Mouse (Mus musculus): Measurements from ENCODE around the gene Mvb12b. TPM values are rescaled to one million over a fixed set of nuclear protein-coding genes. Genes with fewer than 3 reads are reported as not detected.
A peak's percentile ranks its signal among the peaks of the same experiment; 100 is the strongest.

Mvb12b gene
- polyA plus RNA-seq, 1 experiment from 2014 or later, result 17.7 TPM

DNA sequence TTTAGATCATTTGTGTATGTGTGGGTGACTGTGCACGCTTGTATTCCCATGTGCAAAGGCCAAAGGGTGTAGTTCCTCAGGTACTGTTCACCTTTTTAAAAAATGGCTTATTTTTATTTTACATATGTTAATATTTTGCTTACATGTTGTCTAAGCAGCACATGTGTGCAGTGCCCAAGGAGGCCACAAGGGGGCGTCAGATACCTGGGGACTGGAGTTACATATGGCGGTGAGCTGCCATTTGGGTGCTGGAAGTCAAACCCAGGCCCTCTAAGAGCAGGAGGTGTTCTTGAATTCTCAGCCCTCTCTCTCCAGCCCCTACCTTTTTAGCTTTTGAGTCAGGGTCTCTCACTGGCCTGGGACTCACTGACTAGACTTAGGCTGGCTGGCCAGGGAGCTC, 188.8 kb downstream of the Mvb12b start:
- WGBS, result 54% methylated on average over 3 of the region's 3 CpGs
- DNase-seq (ENCODE audit: low spot score) (no peak), ATAC-seq (replicated peaks; ENCODE audit: low FRiP score) (no peak)
- Histone ChIP-seq H3K9ac (ENCODE audit: low read depth, low read length) (no peak overlapping the region), H3K27ac (ENCODE audit: low read depth, low read length) (no peak overlapping the region), H3K4me1 (replicated peaks; ENCODE audit: control insufficient read depth, insufficient read depth, low read length) (no peaks in the 10 kb centered on the region), H3K4me2 (no peak overlapping the region), H3K9me3 (ENCODE audit: control insufficient read depth, low read length) (no peaks in the 10 kb centered on the region), H3K27me3 (replicated peaks; ENCODE audit: control insufficient read depth, insufficient read depth, low read length) (peaks cover 10% of the 10 kb centered on the region), H3K4me3 (ENCODE audit: low read depth, low read length) (no peak overlapping the region), H3K36me3 (ENCODE audit: control insufficient read depth, insufficient read depth, low read length) (no peaks in the 10 kb centered on the region)

DNA sequence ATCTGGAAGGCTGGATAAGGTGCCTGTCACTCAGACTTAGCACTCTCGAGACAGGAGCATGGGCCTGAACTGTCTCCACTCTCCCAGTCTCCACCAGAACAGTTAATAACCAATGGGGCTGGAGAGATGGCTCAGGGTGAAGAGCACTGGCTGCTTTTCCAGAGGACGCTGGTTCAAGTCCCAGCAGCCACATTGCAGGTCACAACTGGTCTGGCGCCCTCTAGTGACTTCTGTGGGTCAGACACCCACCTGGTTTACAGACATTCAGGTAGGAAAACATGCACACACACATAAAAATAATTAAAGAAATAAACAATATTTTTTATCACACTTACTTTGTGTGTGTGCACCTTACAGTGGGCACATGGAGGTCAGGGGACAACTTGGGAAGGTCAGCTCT, 191.3 kb downstream of the Mvb12b start:
- H3K27me3 ChIP-seq (replicated peaks; ENCODE audit: control insufficient read depth, insufficient read depth, low read length), result peaks cover 10% of the 10 kb centered on the region
- WGBS, result 64% methylated on average over 3 of the region's 3 CpGs
- no peaks in the 10 kb centered on the region for H3K4me1 ChIP-seq (replicated peaks; ENCODE audit: control insufficient read depth, insufficient read depth, low read length)
- H3K9me3 ChIP-seq (ENCODE audit: control insufficient read depth, low read length), result no peaks in the 10 kb centered on the region
- H3K9ac ChIP-seq (ENCODE audit: low read depth, low read length), result no peak overlapping the region
- no peak for ATAC-seq (replicated peaks; ENCODE audit: low FRiP score)
- no peak overlapping the region for H3K4me2 ChIP-seq
- H3K36me3 ChIP-seq (ENCODE audit: control insufficient read depth, insufficient read depth, low read length), result no peaks in the 10 kb centered on the region
- H3K4me3 ChIP-seq (ENCODE audit: low read depth, low read length), result no peak overlapping the region
- no peak for DNase-seq (ENCODE audit: low spot score)
- no peak overlapping the region for H3K27ac ChIP-seq (ENCODE audit: low read depth, low read length)

DNA sequence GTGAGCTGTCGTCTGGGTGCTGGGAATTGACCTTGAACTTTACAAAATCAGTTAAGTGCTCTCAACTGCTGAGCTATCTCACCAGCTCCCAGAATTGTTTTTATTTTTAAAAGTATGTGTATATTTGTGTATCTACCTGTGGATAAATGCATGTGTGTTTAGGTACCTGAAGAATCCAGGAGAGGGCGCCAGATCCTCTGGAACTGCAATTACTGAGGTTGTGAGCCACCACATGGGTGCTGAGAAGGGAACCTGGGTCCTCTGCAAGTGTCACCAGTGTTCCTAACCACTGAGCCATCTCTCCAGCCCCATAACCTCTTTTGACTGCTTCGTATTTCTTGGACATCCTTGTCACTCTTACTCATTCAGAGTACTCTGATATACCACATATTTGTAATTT, 193.8 kb downstream of the Mvb12b start:
- DNase-seq (ENCODE audit: low spot score) (no peak), ATAC-seq (replicated peaks; ENCODE audit: low FRiP score) (no peak)
- Histone ChIP-seq H3K9ac (ENCODE audit: low read depth, low read length) (no peak overlapping the region), H3K4me1 (replicated peaks; ENCODE audit: control insufficient read depth, insufficient read depth, low read length) (no peaks in the 10 kb centered on the region), H3K36me3 (ENCODE audit: control insufficient read depth, insufficient read depth, low read length) (no peaks in the 10 kb centered on the region), H3K27me3 (replicated peaks; ENCODE audit: control insufficient read depth, insufficient read depth, low read length) (peaks cover 8% of the 10 kb centered on the region), H3K4me3 (ENCODE audit: low read depth, low read length) (no peak overlapping the region), H3K9me3 (ENCODE audit: control insufficient read depth, low read length) (no peaks in the 10 kb centered on the region), H3K4me2 (no peak overlapping the region), H3K27ac (ENCODE audit: low read depth, low read length) (no peak overlapping the region)
- whole genome bisulfite sequencing, result 66% methylated on average over 3 of the region's 3 CpGs

DNA sequence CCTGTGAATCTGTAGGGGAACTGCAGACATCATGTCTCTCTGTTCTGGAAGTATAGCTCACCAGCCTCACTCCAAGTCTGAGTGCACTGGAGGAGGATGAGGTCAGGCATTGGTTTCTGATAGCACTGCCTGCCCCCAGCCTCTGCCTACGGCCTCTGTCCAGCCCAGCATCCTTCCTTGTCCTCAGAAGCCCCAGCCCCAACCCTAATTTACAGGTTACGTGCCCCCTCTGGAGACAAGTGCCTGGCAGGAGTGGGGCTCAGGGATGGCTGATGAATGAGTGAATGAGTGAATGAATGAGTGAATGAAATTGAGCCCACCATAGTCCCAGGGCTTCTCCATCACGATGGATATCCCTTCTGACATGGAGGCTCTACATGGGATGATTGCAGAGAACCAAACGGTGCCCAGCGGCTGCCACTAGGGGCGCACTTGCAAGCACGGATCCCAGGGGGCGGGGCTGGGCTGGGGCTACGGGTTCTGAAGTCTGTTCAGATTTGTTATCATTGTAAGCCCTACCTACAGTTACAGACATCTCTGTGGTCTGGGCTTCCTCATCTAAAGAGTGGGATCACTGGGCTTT, 197.8 kb downstream of the Mvb12b start:
- WGBS, result 25% methylated on average over 9 of the region's 9 CpGs
- no peak; the same call in 1 of the 2 replicates for ATAC-seq (replicated peaks; ENCODE audit: low FRiP score)
- H3K36me3 ChIP-seq (ENCODE audit: control insufficient read depth, insufficient read depth, low read length), result no peaks in the 10 kb centered on the region

DNA sequence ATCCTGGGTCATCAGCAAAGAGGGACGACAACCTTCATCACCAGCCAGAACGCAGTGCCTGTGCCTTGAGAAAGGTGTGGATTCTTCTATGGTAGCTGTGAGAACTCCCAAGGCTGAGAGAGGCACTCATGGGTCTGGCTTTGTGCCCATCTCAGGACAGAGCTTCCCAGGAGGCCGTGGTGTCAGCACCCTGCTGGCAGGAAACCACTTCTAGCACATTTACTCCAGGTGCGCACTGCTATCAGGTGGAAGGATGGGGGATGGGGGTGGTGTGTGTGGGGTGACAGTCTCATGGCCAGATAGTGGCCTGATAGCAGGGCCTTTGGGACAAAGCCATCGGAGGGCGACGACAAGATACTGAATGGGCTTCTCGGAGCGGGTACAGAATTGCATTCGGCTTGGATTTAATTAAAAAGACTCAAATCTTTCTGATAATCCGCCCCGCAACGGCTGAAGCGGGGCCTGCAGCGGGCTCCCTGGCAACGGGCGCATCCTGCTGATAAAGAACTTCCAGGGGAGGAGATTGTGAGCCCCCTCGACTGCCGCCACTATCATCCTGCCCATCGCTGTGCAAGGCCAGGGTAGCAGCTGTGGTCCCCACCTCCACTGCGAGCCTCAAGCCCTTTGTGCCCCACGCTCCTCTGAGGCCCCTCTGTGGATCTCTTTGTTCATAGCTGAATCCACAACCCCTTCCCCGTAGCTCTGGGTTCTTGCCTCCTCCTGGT, 198.4 kb downstream of the Mvb12b start:
- Histone ChIP-seq H3K36me3 (ENCODE audit: control insufficient read depth, insufficient read depth, low read length) (no peaks in the 10 kb centered on the region), H3K4me2 (no peak overlapping the region), H3K27me3 (replicated peaks; ENCODE audit: control insufficient read depth, insufficient read depth, low read length) (peaks cover 18% of the 10 kb centered on the region), H3K9me3 (ENCODE audit: control insufficient read depth, low read length) (no peaks in the 10 kb centered on the region; the same call in 1 of the 2 replicates), H3K27ac (ENCODE audit: low read depth, low read length) (no peak overlapping the region), H3K4me3 (ENCODE audit: low read depth, low read length) (no peak overlapping the region), H3K4me1 (replicated peaks; ENCODE audit: control insufficient read depth, insufficient read depth, low read length) (no peaks in the 10 kb centered on the region), H3K9ac (ENCODE audit: low read depth, low read length) (no peak overlapping the region)
- 36% methylated on average over 23 of the region's 23 CpGs for WGBS
- no peak for ATAC-seq (replicated peaks; ENCODE audit: low FRiP score)
- no peak for DNase-seq (ENCODE audit: low spot score)

More for the DNA sequence above, 197.8 kb downstream of the Mvb12b start:
- Histone ChIP-seq H3K4me3 (ENCODE audit: low read depth, low read length) (no peak overlapping the region), H3K9me3 (ENCODE audit: control insufficient read depth, low read length) (no peaks in the 10 kb centered on the region; the same call in 1 of the 2 replicates), H3K4me1 (replicated peaks; ENCODE audit: control insufficient read depth, insufficient read depth, low read length) (no peaks in the 10 kb centered on the region), H3K27me3 (replicated peaks; ENCODE audit: control insufficient read depth, insufficient read depth, low read length) (peaks cover 18% of the 10 kb centered on the region), H3K9ac (ENCODE audit: low read depth, low read length) (no peak overlapping the region), H3K4me2 (no peak overlapping the region), H3K27ac (ENCODE audit: low read depth, low read length) (no peak overlapping the region)
- DNase-seq (ENCODE audit: low spot score), result peak; percentile 55

DNA sequence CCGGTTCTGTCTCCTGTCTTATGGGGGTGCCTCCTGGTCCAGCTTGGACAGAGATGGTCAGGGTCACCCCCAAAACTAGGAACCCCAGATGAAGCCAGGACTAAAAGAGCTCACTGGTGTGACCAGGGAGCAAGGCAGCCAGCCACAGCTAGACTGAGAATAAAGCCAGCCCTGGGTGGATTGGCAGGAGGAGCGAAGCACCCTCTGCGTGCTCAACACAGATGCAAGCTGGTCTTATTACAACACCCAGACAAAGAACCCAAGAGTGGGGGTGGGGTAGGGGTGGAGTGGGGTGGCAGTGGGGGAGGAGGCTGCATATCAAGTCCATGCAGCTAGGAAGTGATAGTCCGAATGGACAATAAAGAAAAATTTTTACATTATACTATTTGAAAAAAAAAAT, 204.2 kb downstream of the Mvb12b start:
- DNase-seq (ENCODE audit: low spot score), result no peak
- Histone ChIP-seq H3K9me3 (ENCODE audit: control insufficient read depth, low read length) (no peaks in the 10 kb centered on the region; the same call in 1 of the 2 replicates), H3K9ac (ENCODE audit: low read depth, low read length) (no peak overlapping the region), H3K27me3 (replicated peaks; ENCODE audit: control insufficient read depth, insufficient read depth, low read length) (peaks cover 9% of the 10 kb centered on the region), H3K36me3 (ENCODE audit: control insufficient read depth, insufficient read depth, low read length) (no peaks in the 10 kb centered on the region), H3K4me2 (no peak overlapping the region), H3K27ac (ENCODE audit: low read depth, low read length) (no peak overlapping the region), H3K4me3 (ENCODE audit: low read depth, low read length) (no peak overlapping the region), H3K4me1 (replicated peaks; ENCODE audit: control insufficient read depth, insufficient read depth, low read length) (no peaks in the 10 kb centered on the region)
- ATAC-seq (replicated peaks; ENCODE audit: low FRiP score), result no peak
- WGBS, result 75% methylated on average over 4 of the region's 4 CpGs

DNA sequence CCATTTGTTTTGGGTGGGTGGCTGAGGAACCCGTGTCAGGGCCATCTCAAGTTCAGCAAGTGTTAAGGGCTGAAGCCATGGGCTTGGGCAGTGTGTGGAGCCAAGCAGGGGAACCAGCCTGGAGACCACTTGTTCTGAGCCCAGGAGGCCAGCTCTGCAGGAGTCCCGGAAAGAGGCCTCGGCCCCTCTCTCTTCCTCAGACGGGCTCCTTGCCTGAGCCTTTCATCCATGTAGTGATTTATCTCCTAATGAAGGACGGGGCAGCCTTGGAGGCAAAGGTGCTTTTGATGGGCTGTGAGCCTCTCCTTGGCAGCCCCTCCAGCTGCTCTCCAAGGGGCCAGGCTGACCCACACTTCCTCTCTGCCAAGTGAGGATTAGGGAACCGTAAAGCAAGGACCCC, 204.7 kb downstream of the Mvb12b start:
- H3K36me3 ChIP-seq (ENCODE audit: control insufficient read depth, insufficient read depth, low read length), result no peaks in the 10 kb centered on the region
- peaks cover 5% of the 10 kb centered on the region for H3K27me3 ChIP-seq (replicated peaks; ENCODE audit: control insufficient read depth, insufficient read depth, low read length)
- H3K9me3 ChIP-seq (ENCODE audit: control insufficient read depth, low read length), result no peaks in the 10 kb centered on the region; the same call in 1 of the 2 replicates
- ATAC-seq (replicated peaks; ENCODE audit: low FRiP score) (no peak), DNase-seq (ENCODE audit: low spot score) (no peak)
- H3K4me2 ChIP-seq, result no peak overlapping the region
- H3K4me1 ChIP-seq (replicated peaks; ENCODE audit: control insufficient read depth, insufficient read depth, low read length), result no peaks in the 10 kb centered on the region
- WGBS, result 38% methylated on average over 6 of the region's 6 CpGs
- no peak overlapping the region for H3K27ac ChIP-seq (ENCODE audit: low read depth, low read length)
- no peak overlapping the region for H3K9ac ChIP-seq (ENCODE audit: low read depth, low read length)
- H3K4me3 ChIP-seq (ENCODE audit: low read depth, low read length), result no peak overlapping the region

DNA sequence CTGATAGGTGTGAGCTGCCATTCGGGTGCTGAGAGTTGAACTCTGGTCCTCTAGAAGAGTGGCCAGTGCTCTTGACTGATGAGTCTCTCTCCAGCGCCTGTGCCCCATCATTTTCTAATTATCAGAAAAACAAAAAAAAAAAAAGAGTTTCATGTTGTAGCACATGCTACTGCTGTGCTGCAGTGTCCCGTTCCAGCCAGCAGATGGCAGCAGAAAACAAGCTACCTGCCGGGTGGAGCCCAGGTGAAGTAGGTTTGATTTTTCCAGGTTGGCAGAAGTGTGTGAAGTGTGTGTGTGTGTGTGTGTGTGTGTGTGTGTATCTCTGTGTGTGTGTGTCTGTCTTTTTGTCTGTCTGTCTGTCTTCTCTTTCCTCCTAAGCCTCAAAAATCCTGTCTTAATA, 205.5 kb downstream of the Mvb12b start:
- 11% methylated on average over 4 of the region's 4 CpGs for WGBS
- DNase-seq (ENCODE audit: low spot score), result no peak
- H3K27me3 ChIP-seq (replicated peaks; ENCODE audit: control insufficient read depth, insufficient read depth, low read length), result peaks cover 3% of the 10 kb centered on the region

More for the DNA sequence above, 205.5 kb downstream of the Mvb12b start:
- no peaks in the 10 kb centered on the region for H3K36me3 ChIP-seq (ENCODE audit: control insufficient read depth, insufficient read depth, low read length)
- H3K4me1 ChIP-seq (replicated peaks; ENCODE audit: control insufficient read depth, insufficient read depth, low read length), result no peaks in the 10 kb centered on the region
- no peak overlapping the region for H3K27ac ChIP-seq (ENCODE audit: low read depth, low read length)
- no peak overlapping the region for H3K4me2 ChIP-seq
- no peak overlapping the region for H3K9ac ChIP-seq (ENCODE audit: low read depth, low read length)
- H3K4me3 ChIP-seq (ENCODE audit: low read depth, low read length), result no peak overlapping the region
- no peak for ATAC-seq (replicated peaks; ENCODE audit: low FRiP score)
- H3K9me3 ChIP-seq (ENCODE audit: control insufficient read depth, low read length), result no peaks in the 10 kb centered on the region; the same call in 1 of the 2 replicates

Data from liver, embryonic 11.5 days (tissue).